Mouse (Mus musculus) liver, postnatal 0 days (tissue): ENCODE measurements at regions not wholly inside any gene's neighbourhood (a gene's known extent, or its start where the extent isn't known, plus 50 kb on each side); places are given as distances from the start of the nearest gene placed in this dataset.

ENCODE experiments used
- CTCF ChIP-seq: sonication (generic); IDR thresholded peaks from 2 replicates; pipeline ENCODE4 v1.5.1; 2016; ENCODE audit warnings: antibody characterized with exemption, low read depth
- EP300 ChIP-seq: IDR thresholded peaks from 2 replicates; pipeline ENCODE4 v1.6.1; 2016; ENCODE audit warnings: antibody characterized with exemption, low read depth, mild to moderate bottlenecking

GRCm38 (mm10) chr16:55746159-55746558 lies 92.5 kb downstream of the Nfkbiz start:
- TF ChIP-seq CTCF (no peak), EP300 (no peak)
